ENCODE assay signal across 10 mouse cellular contexts in genomic region chr8:61041951-61042350, GRCm38 (mm10). TPM values are rescaled to one million over a fixed set of nuclear protein-coding genes. Genes with fewer than 3 reads are reported as not detected.
DNase-seq lines count a peak whose midpoint lies in the region; ATAC-seq and TF ChIP-seq lines count a peak whose summit lies in the region.
"Had no signal": no experiment of that assay in that cellular context is flagged by ENCODE, and none has a peak within 500 bp of the region (broad histone marks: within the 10 kb centered on the region; RNA-seq: fewer than 3 reads in every experiment).

No protein-coding gene starts in this region.

- TF ChIP-seq CTCF in cortical plate, adult 2 months (IDR thresholded peaks at IDR 0.05; ENCODE audit: extremely low read depth, insufficient read depth, low read length) = peak; percentile 71

- ATAC-seq in kidney, embryonic 15.5 days (replicated peaks; ENCODE audit: low FRiP score) = no peak
- peak; percentile 37 for ATAC-seq in midbrain, embryonic 13.5 days

- H3K9ac ChIP-seq in kidney, embryonic 15.5 days = no peak overlapping the region
- no peak overlapping the region for H3K9ac ChIP-seq in midbrain, embryonic 13.5 days (replicated peaks)
- H3K9ac ChIP-seq: embryonic facial prominence, embryonic 15.5 days had no signal

- no peak overlapping the region for H3K27ac ChIP-seq in kidney, embryonic 15.5 days
- H3K27ac ChIP-seq in cortical plate, adult 2 months (ENCODE audit: insufficient read depth, low read length) = no peak overlapping the region
- H3K27ac ChIP-seq in hindbrain, embryonic 10.5 days = no peak overlapping the region
- H3K27ac ChIP-seq in midbrain, embryonic 13.5 days = no peak overlapping the region
- H3K27ac ChIP-seq: embryonic facial prominence, embryonic 15.5 days had no signal

- H3K27me3 ChIP-seq in kidney, embryonic 15.5 days = no peaks in the 10 kb centered on the region
- H3K27me3 ChIP-seq in hindbrain, embryonic 10.5 days (ENCODE audit: insufficient read depth, poor library complexity, severe bottlenecking) = no peaks in the 10 kb centered on the region
- H3K27me3 ChIP-seq in midbrain, embryonic 13.5 days = no peaks in the 10 kb centered on the region
- H3K27me3 ChIP-seq: embryonic facial prominence, embryonic 15.5 days; megakaryocyte, embryonic 14.5 days had no signal

- no peak overlapping the region for H3K4me3 ChIP-seq in kidney, embryonic 15.5 days (replicated peaks)
- no peak overlapping the region for H3K4me3 ChIP-seq in cortical plate, adult 2 months (ENCODE audit: insufficient read depth, low read length)
- H3K4me3 ChIP-seq in hindbrain, embryonic 10.5 days = no peak overlapping the region
- H3K4me3 ChIP-seq in midbrain, embryonic 13.5 days (replicated peaks) = no peak overlapping the region
- H3K4me3 ChIP-seq: embryonic facial prominence, embryonic 15.5 days; megakaryocyte, embryonic 14.5 days had no signal

- TF ChIP-seq POLR2A in cortical plate, adult 2 months (IDR thresholded peaks at IDR 0.05; ENCODE audit: extremely low read depth, insufficient read depth, low read length) = no peak

- H3K9me3 ChIP-seq in kidney, embryonic 15.5 days (replicated peaks) = no peaks in the 10 kb centered on the region
- no peaks in the 10 kb centered on the region for H3K9me3 ChIP-seq in hindbrain, embryonic 10.5 days
- 0 out of 2 replicates have a peak, but pooled peaks cover 2% of the 10 kb centered on the region for H3K9me3 ChIP-seq in midbrain, embryonic 13.5 days
- H3K9me3 ChIP-seq: embryonic facial prominence, embryonic 15.5 days; megakaryocyte, embryonic 14.5 days had no signal

- peaks cover 7% of the 10 kb centered on the region for H3K36me3 ChIP-seq in kidney, embryonic 15.5 days
- H3K36me3 ChIP-seq in hindbrain, embryonic 10.5 days = peaks cover 9% of the 10 kb centered on the region
- peaks cover 6% of the 10 kb centered on the region for H3K36me3 ChIP-seq in midbrain, embryonic 13.5 days

- H3K4me1 ChIP-seq in kidney, embryonic 15.5 days = no peaks in the 10 kb centered on the region
- no peaks in the 10 kb centered on the region for H3K4me1 ChIP-seq in cortical plate, adult 2 months (ENCODE audit: control insufficient read depth, insufficient read depth, low read length)
- H3K4me1 ChIP-seq in hindbrain, embryonic 10.5 days (replicated peaks) = no peaks in the 10 kb centered on the region
- H3K4me1 ChIP-seq in midbrain, embryonic 13.5 days (replicated peaks) = peaks cover 5% of the 10 kb centered on the region; the same call in 1 of the 2 replicates
- H3K4me1 ChIP-seq: embryonic facial prominence, embryonic 15.5 days; megakaryocyte, embryonic 14.5 days had no signal

- DNase-seq in kidney, adult 11 months = peak; percentile 23
- peak; percentile 49 for DNase-seq in R1 (ENCODE audit: low read depth, low spot score)
- peak; percentile 47 for DNase-seq in hindbrain, embryonic 10.5 days (ENCODE audit: low spot score)
- DNase-seq in left cerebral cortex, adult 18-20 months (ENCODE audit: low spot score in 2 of 2) = peak; percentile 56 to 69
- peak; percentile 34 for DNase-seq in telencephalon, adult 2 months (ENCODE audit: low read depth, low spot score)

- H3K4me2 ChIP-seq in kidney, embryonic 15.5 days = no peak overlapping the region
- H3K4me2 ChIP-seq in midbrain, embryonic 13.5 days (replicated peaks) = no peak overlapping the region
- H3K4me2 ChIP-seq: embryonic facial prominence, embryonic 15.5 days had no signal

RNA-seq across cellular contexts. Expression of gene Nek1, which starts 49.0 kb away (rescaled TPM):
- polyA plus RNA-seq in kidney, embryonic 15.5 days (2015; fragmentation: Nextera tagmentation; extraction: Ambion mirVana) = 19.6 and 20.3 TPM in 2 replicates
- polyA plus RNA-seq in cortical plate, adult 2 months (2012; rRNA removed) = 28.4 and 29.9 TPM in 2 replicates
- polyA plus RNA-seq in hindbrain, embryonic 10.5 days (2016; fragmentation: Nextera tagmentation; extraction: Ambion mirVana) = 16.5 and 21.1 TPM in 2 replicates
- total RNA-seq in left cerebral cortex, adult 18-20 months (2021) = 10 to 100 TPM; 26.9 to 30.6 TPM
- 21.5 and 22.0 TPM in 2 replicates for polyA plus RNA-seq in midbrain, embryonic 13.5 days (2015; fragmentation: Nextera tagmentation; extraction: Ambion mirVana)

RNA-seq across cellular contexts. Expression of gene Clcn3, which starts 58.9 kb away (rescaled TPM):
- 26.5 and 27.1 TPM in 2 replicates for polyA plus RNA-seq in kidney, embryonic 15.5 days (2015; fragmentation: Nextera tagmentation; extraction: Ambion mirVana)
- polyA plus RNA-seq in cortical plate, adult 2 months (2012; rRNA removed) = 69.5 and 71.5 TPM in 2 replicates
- polyA plus RNA-seq in hindbrain, embryonic 10.5 days (2016; fragmentation: Nextera tagmentation; extraction: Ambion mirVana) = 25.4 and 29.0 TPM in 2 replicates
- 100 to 1,000 TPM; 122 to 128 TPM for total RNA-seq in left cerebral cortex, adult 18-20 months (2021)
- polyA plus RNA-seq in midbrain, embryonic 13.5 days (2015; fragmentation: Nextera tagmentation; extraction: Ambion mirVana) = 51.6 and 55.7 TPM in 2 replicates
